Mouse (Mus musculus): ENCODE data around the gene Troap.

Gene Troap

GRCm38 (mm10) chr15:99111139-99111538 lies 36.8 kb downstream of the Troap start:
- POLR2A ChIA-PET = interaction anchor here in 3 of 4 experiments (0.8 to 4.3 kb wide), 9 partner anchors 11 to 81 kb away, joined by 3 to 49 read pairs (median 5); partner anchors contain the start of gene Tuba1c (in 2 of the 3)
- CTCF ChIA-PET = interaction anchor here in 3 of 4 experiments (0.5 to 5.1 kb wide), 6 partner anchors 11 to 184 kb away, joined by 3 to 37 read pairs (median 8); partner anchors contain the start of genes Dnajc22 (in 1 of the 3) and Prpf40b (in 1 of the 3)

GRCm38 (mm10) chr15:99111809-99112208 lies 37.4 kb downstream of the Troap start:
- CTCF ChIA-PET = interaction anchor here in 3 of 4 experiments (0.5 to 5.5 kb wide), 6 partner anchors 12 to 183 kb away, joined by 3 to 66 read pairs (median 9); partner anchors contain the start of gene Prpf40b (in 1 of the 3)
- POLR2A ChIA-PET = interaction anchor here in 2 of 4 experiments (1.6 to 4.3 kb wide), 5 partner anchors 11 to 82 kb away, joined by 4 to 49 read pairs (median 26); partner anchors contain the start of gene Tuba1c (in 2 of the 2)

GRCm38 (mm10) chr15:99112843-99113395 lies 38.5 kb downstream of the Troap start:
- ChIA-PET CTCF (interaction anchor here (0.6 to 5.5 kb wide), 35 partner anchors 11 to 591 kb away, joined by 3 to 66 read pairs (median 5); partner anchors contain the start of genes C1ql4 (in 2 of the 4), Dnajc22 (in 1 of the 4), Prph (in 1 of the 4) and Tuba1c (in 1 of the 4)), POLR2A (interaction anchor here (0.6 to 4.3 kb wide), 37 partner anchors 9 to 1394 kb away, joined by 3 to 49 read pairs (median 5); partner anchors contain the start of genes Tuba1c (in 3 of the 4), Dnajc22 (in 2 of the 4) and Troap (in 2 of the 4))

- POLR2A ChIA-PET = interaction anchor here (0.6 to 4.3 kb wide), 40 partner anchors 9 to 1395 kb away, joined by 3 to 49 read pairs (median 6); partner anchors contain the start of genes Tuba1c (in 3 of the 4), C1ql4 (in 2 of the 4), Dnajc22 (in 2 of the 4) and Troap (in 2 of the 4)
- CTCF ChIA-PET = interaction anchor here (0.6 to 5.5 kb wide), 54 partner anchors 9 to 591 kb away, joined by 3 to 66 read pairs (median 4); partner anchors contain the start of genes Dnajc22 (in 3 of the 4), C1ql4 (in 2 of the 4), Prph (in 2 of the 4) and Tuba1c (in 1 of the 4)
These were observed 39.1 kb downstream of the Troap start for GRCm38 (mm10) chr15:99113396-99113975.

GRCm38 (mm10) chr15:99114312-99115064 lies 40.1 kb downstream of the Troap start:
- ChIA-PET CTCF (interaction anchor here (0.5 to 5.5 kb wide), 49 partner anchors 8 to 790 kb away, joined by 3 to 66 read pairs (median 5); partner anchors contain the start of genes Dnajc22 (in 3 of the 4), Prph (in 2 of the 4), C1ql4 (in 1 of the 4) and Tuba1c (in 1 of the 4)), POLR2A (interaction anchor here (0.6 to 4.3 kb wide), 37 partner anchors 8 to 437 kb away, joined by 3 to 49 read pairs (median 4); partner anchors contain the start of genes C1ql4 (in 2 of the 4), Dnajc22 (in 2 of the 4), Troap (in 2 of the 4) and Tuba1c (in 2 of the 4))

GRCm38 (mm10) chr15:99115065-99115423 lies 40.7 kb downstream of the Troap start:
- POLR2A ChIA-PET = interaction anchor here in 3 of 4 experiments (0.6 to 4.3 kb wide), 21 partner anchors 8 to 437 kb away, joined by 3 to 49 read pairs (median 4); partner anchors contain the start of genes Dnajc22 (in 2 of the 3), C1ql4 (in 1 of the 3), Gm49450 (in 1 of the 3) and Prph (in 1 of the 3)
- CTCF ChIA-PET = interaction anchor here in 3 of 4 experiments (0.5 to 5.5 kb wide), 13 partner anchors 15 to 790 kb away, joined by 3 to 66 read pairs (median 4); partner anchors contain the start of genes Dnajc22 (in 1 of the 3) and Tuba1c (in 1 of the 3)

- ChIA-PET POLR2A (interaction anchor here in 2 of 4 experiments (1.2 to 4.3 kb wide), 3 partner anchors 20 to 87 kb away, joined by 5 to 26 read pairs (median 17); partner anchors contain the start of genes Dnajc22 (in 1 of the 2) and Tuba1c (in 1 of the 2)), CTCF (interaction anchor here in 3 of 4 experiments (0.6 to 5.5 kb wide), 3 partner anchors 17 to 22 kb away, joined by 6 to 66 read pairs (median 37); no protein-coding TSS in a partner anchor)
These were observed 42.2 kb downstream of the Troap start for GRCm38 (mm10) chr15:99116539-99116938.

- ChIA-PET POLR2A (interaction anchor here in 3 of 4 experiments (0.5 to 3.9 kb wide), 13 partner anchors 7 to 745 kb away, joined by 3 to 26 read pairs (median 5); partner anchors contain the start of gene Tuba1c (in 1 of the 3)), CTCF (interaction anchor here in 3 of 4 experiments (0.6 to 1.2 kb wide), 5 partner anchors 94 to 368 kb away, joined by 3 to 9 read pairs (median 6); no protein-coding TSS in a partner anchor)
These were observed 46.4 kb downstream of the Troap start for GRCm38 (mm10) chr15:99120814-99121213.

- POLR2A ChIA-PET = interaction anchor here in 2 of 4 experiments (0.5 to 3.9 kb wide), 15 partner anchors 8 to 695 kb away, joined by 3 to 26 read pairs (median 4); partner anchors contain the start of genes Nckap5l (in 1 of the 2), Troap (in 1 of the 2) and Tuba1c (in 1 of the 2)
- CTCF ChIA-PET = interaction anchor here in 3 of 4 experiments (0.6 to 1.5 kb wide), 6 partner anchors 9 to 97 kb away, joined by 3 to 7 read pairs (median 5); no protein-coding TSS in a partner anchor
These were observed 48.3 kb downstream of the Troap start for GRCm38 (mm10) chr15:99122642-99123041.

- POLR2A ChIA-PET = interaction anchor here in 3 of 4 experiments (0.6 to 1.0 kb wide), 4 partner anchors 14 to 239 kb away, joined by 3 to 6 read pairs (median 3); no protein-coding TSS in a partner anchor
- CTCF ChIA-PET = interaction anchor here in 1 of 4 experiments (1.7 kb wide), 1 partner anchor 12 kb away, joined by 5 read pairs; no protein-coding TSS in a partner anchor
These were observed 51.3 kb downstream of the Troap start, which contains the start of gene Spats2 for GRCm38 (mm10) chr15:99125711-99126080. Gene Spats2, plus strand, starts transcription at chr15:99125916.

- POLR2A ChIA-PET = interaction anchor here in 3 of 4 experiments (0.7 to 1.4 kb wide), 5 partner anchors 11 to 255 kb away, joined by 3 to 6 read pairs (median 3); partner anchors contain the start of gene Kmt2d (in 1 of the 3)
- CTCF ChIA-PET = interaction anchor here in 2 of 4 experiments (0.6 to 1.5 kb wide), 3 partner anchors 12 to 244 kb away, joined by 3 to 6 read pairs (median 5); no protein-coding TSS in a partner anchor
These were observed 51.9 kb downstream of the Troap start for GRCm38 (mm10) chr15:99126081-99126815.

GRCm38 (mm10) chr15:99126816-99127365 lies 52.5 kb downstream of the Troap start:
- CTCF ChIA-PET = interaction anchor here in 2 of 4 experiments (0.6 to 1.5 kb wide), 3 partner anchors 11 to 244 kb away, joined by 3 to 6 read pairs (median 5); no protein-coding TSS in a partner anchor
- POLR2A ChIA-PET = interaction anchor here in 3 of 4 experiments (0.7 to 1.4 kb wide), 5 partner anchors 11 to 256 kb away, joined by 3 to 6 read pairs (median 3); partner anchors contain the start of gene Kmt2d (in 1 of the 3)

- ChIA-PET CTCF (interaction anchor here in 2 of 4 experiments (0.6 kb wide), 2 partner anchors 21 to 341 kb away, joined by 3 read pairs; no protein-coding TSS in a partner anchor), POLR2A (interaction anchor here in 1 of 4 experiments (0.6 to 1.2 kb wide), 6 partner anchors 13 to 346 kb away, joined by 3 to 5 read pairs (median 4); no protein-coding TSS in a partner anchor)
These were observed 53.6 kb downstream of the Troap start for GRCm38 (mm10) chr15:99127851-99128522.

- POLR2A ChIA-PET = interaction anchor here (0.5 to 3.4 kb wide), 22 partner anchors 10 to 848 kb away, joined by 3 to 22 read pairs (median 4); partner anchors contain the start of gene Tuba1c (in 2 of the 4)
- CTCF ChIA-PET = interaction anchor here (0.5 to 2.3 kb wide), 9 partner anchors 10 to 555 kb away, joined by 3 to 22 read pairs (median 4); partner anchors contain the start of gene C1ql4 (in 1 of the 4)
These were observed 55.1 kb downstream of the Troap start for GRCm38 (mm10) chr15:99129441-99129840.

Measured in embryonic stem cell, embryonic (primary cell).